Mouse (Mus musculus) B cell, adult (primary cell): ENCODE measurements around the gene Cbr2. TPM values are rescaled to one million over a fixed set of nuclear protein-coding genes. Genes with fewer than 3 reads are reported as not detected.

Experiments used
- total RNA-seq: library from RNA; stranded (reverse); gene quantifications from 4 replicates; pipeline ENCODE4 v1.2.4, GENCODE M21; 2023; ENCODE audit not compliant: inconsistent age

Cbr2 gene
- total RNA-seq, result not detected in 4 replicates

DNA sequence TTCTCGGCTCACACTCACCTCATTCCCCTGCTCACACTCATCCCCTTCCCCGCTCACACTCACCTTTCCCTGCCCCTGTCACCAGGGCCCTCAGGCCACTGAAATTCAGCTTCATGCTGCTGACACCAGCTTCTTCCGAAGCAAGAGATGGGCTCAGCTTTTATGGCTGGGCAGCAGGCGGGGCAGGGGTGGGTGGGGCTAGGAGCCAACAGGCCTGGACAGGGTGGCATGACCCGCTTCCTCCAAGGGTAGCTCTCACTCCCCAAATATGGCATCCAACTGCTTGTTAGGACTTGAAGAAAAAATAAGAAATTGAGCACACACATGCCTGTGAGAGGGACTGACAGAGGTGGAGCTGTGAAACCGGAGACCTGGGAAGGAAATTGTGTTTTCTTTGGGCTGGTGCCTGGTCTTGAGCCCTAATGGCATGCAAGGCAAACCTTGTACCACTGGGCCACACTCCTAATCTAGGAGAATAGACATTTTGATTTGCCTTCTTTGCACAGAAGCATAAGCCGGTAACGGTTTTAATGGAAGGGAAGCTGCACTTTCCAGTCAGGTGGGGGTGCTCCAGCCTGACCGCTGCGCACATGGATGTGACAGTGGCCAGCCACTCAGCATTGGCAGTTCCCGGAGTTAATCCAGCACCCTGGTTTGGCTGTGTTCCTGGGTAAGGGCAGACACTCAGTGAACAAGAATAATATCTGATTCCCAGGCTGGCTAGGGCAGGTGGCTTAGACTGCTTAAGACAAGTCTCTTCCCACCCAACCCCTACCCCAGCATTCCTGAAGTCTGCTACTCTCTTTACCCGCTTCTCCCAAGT is at the start of gene Cbr2:
Gene Cbr2, minus strand, starts transcription at position 257 of the 823 bp plus-strand sequence.

DNA sequence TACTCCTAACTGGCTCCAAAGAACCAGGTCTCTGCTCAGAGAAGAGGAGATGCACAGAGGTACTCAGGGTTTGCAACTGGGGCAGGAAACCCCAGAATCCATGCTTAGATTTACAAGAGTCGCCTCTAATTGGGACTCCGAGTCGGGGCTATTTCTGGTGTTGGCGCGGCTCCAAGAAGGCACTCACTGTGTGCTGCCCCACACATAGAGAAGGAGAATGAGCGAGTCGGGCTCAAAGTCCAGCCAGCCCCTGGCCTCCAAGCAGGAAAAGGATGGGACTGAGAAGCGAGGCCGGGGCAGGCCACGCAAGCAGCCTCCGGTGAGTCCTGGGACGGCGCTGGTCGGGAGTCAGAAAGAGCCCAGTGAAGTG is 30.7 kb upstream of the Cbr2 start, which contains the start of gene Hmga1b:
Gene Hmga1b, plus strand, starts transcription at position 123 of the 370 bp plus-strand sequence.

DNA sequence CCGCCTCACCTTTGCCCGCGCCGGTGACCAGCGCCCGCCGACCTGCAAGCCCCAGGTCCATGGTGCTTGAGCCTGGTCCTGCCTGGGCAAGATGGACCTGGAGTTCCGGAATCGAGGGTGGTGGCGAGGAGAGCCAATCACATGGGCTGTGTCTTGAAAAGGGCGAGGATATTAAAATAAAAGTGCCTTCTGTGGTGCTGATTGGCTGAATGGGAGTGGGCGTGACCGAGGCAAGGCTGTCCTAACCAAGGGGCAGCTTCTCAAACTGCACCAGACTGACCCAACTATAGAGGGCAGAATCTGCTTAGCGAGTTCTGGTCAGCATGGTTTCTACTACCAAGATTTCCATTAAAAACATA is 4.8 kb downstream of the Cbr2 start, which contains the start of gene Dcxr:
Gene Dcxr, minus strand, starts transcription at position 113 of the 359 bp plus-strand sequence.

DNA sequence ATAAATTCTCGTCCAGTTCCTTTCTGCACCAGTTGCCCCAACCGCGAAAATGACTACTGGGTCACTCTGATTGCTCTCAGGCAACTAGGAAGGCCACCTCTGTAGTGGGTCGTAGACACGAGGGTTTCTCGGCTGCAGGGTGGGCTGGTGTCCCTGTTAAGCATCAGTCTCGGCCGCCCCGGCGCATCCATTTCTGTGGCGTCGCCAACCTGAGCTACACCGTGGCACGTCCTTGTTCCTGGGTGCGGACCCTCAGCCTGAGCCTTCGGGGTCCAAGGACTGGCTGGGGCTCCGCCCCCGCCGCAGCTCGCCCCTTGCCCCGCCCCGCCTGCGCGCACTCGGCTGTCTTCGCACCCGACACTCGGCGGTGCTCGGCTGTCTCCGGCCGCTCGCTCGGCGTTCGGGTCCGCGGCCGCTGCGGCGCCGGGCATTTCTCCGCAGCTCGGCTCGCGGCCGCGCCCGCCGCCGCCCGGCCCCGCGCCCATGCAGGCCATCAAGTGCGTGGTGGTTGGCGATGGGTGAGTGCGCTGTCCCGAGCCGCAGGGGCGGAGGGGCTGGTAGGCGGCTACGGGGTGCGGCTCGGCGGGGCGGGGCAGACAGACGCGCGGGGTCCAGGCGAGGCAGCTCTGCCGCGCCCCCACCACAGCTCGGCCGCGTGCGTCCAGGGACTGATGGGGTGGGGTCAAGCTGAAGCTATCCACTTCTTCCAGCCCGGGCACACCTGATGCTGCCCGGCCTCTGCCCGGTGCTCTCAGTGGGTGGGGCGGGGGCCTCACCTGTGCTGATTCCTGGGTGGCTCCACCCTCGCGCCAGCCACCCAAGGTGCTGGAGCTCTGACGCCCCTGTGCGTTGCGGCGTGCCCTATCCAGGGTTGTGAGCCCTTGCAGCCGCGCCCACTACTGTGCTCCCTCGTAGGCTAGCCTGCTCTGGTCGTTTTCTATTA is 10.5 kb downstream of the Cbr2 start, which contains the start of gene Rac3:
Gene Rac3, plus strand, starts transcription at position 347 of the 943 bp plus-strand sequence.

DNA sequence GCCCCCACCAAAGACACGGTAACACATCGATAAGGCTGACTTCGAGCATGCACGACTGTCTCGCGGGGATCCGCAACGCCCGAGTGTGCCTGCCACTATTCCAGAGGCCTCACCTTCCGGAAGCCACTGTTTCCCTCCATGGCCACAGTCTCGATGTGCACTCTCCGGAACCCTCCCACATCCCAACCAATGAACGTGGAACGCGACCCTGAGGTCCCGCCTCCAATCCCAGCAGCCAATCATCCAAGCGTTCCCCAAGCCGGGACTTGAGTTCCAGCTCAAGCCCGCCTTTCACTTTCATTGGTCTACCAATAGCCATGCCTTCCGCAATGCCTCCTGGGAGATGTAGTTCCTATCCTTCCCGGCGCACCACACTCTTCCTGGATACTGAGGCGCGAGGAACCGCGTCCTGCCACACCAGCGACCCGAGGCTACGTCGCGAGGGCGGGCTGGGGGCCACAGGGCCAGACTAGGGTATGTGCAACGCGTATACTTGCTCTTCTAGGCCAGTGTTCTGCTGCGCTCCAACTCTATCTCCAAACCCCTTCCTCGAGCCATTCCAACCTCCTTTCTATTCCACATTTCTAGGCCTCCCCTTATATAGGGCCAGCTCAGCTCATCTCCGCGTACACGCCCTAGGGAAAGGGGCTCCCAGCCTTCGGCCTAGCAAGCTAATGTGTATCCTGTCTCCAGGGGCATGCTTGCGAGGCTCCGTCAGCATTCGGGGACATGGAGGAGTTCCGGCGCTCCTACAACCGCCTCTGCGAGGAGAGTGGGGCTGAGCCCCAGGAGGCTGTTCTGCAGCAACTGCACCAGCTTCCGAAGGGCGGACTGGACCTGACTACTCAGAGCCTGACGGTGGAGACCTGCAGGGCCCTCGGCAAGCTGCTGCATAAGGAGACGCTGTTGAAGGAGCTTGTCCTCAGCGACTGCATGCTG is 18.1 kb downstream of the Cbr2 start, which contains the start of the genes Cenpx and Lrrc45:
Gene Cenpx, minus strand, starts transcription at position 159 of the 939 bp plus-strand sequence.
Gene Lrrc45, plus strand, starts transcription at position 346 of the 939 bp plus-strand sequence.

Other genes with a start within 250 kb of the Cbr2 start
- 32.3 to 43.2 TPM (median 33.4 TPM) in 4 replicates for gene Mrpl12, start 247.5 kb downstream of the Cbr2 start, total RNA-seq
- gene Slc25a10, start 240.3 kb downstream of the Cbr2 start, total RNA-seq, result 10.5 to 14.5 TPM (median 12.3 TPM) in 4 replicates
- not detected in 4 replicates for gene Gcgr, start 201.4 kb downstream of the Cbr2 start, total RNA-seq
- 42.2 to 46.1 TPM (median 43.6 TPM) in 4 replicates for gene Mcrip1, start 182.4 kb downstream of the Cbr2 start, total RNA-seq
- gene Ppp1r27, start 181.0 kb downstream of the Cbr2 start, total RNA-seq, result not detected in 4 replicates
- 141 to 162 TPM (median 155 TPM) in 4 replicates for gene P4hb, start 158.9 kb downstream of the Cbr2 start, total RNA-seq
- gene Arhgdia, start 150.5 kb downstream of the Cbr2 start, total RNA-seq, result 520 to 560 TPM (median 534 TPM) in 4 replicates
- 127 to 143 TPM (median 137 TPM) in 4 replicates for gene Alyref, start 133.7 kb downstream of the Cbr2 start, total RNA-seq
- gene Anapc11, start 133.7 kb downstream of the Cbr2 start, total RNA-seq, result 45.7 to 57.2 TPM (median 47.4 TPM) in 4 replicates
- 1.1 to 3.0 TPM in 2 of 4 replicates, not detected in the others for gene Npb, start 123.6 kb downstream of the Cbr2 start, total RNA-seq
- gene Pcyt2, start 114.2 kb downstream of the Cbr2 start, total RNA-seq, result 96.0 to 113 TPM (median 107 TPM) in 4 replicates
- 114 to 130 TPM (median 118 TPM) in 4 replicates for gene Sirt7, start 106.9 kb downstream of the Cbr2 start, total RNA-seq
- 57.2 to 69.2 TPM (median 65.4 TPM) in 4 replicates for gene Mafg, start 98.5 kb downstream of the Cbr2 start, total RNA-seq
- 0.96 to 1.9 TPM (median 1.0 TPM) in 4 replicates for gene Pycr1, start 88.3 kb downstream of the Cbr2 start, total RNA-seq
- 1.3 to 2.2 TPM in 2 of 4 replicates, not detected in the others for gene Myadml2, start 84.0 kb downstream of the Cbr2 start, total RNA-seq
- gene Notum, start 70.9 kb downstream of the Cbr2 start, total RNA-seq, result not detected in 4 replicates
- 93.0 to 111 TPM (median 107 TPM) in 4 replicates for gene Aspscr1, start 59.1 kb downstream of the Cbr2 start, total RNA-seq
- 31.7 to 39.4 TPM (median 35.3 TPM) in 4 replicates for gene Cenpx, start 18.4 kb downstream of the Cbr2 start, total RNA-seq
- 36.5 to 42.3 TPM (median 40.7 TPM) in 4 replicates for gene Lrrc45, start 18.2 kb downstream of the Cbr2 start, total RNA-seq
- gene Rac3, start 10.6 kb downstream of the Cbr2 start, total RNA-seq, result 0.48 to 2.2 TPM (median 1.6 TPM) in 3 of 4 replicates, not detected in the other
- gene Dcxr, start 4.8 kb downstream of the Cbr2 start, total RNA-seq, result 15.2 to 20.4 TPM (median 17.6 TPM) in 4 replicates
- 35.2 to 44.7 TPM (median 42.3 TPM) in 4 replicates for gene Hmga1b, start 30.7 kb upstream of the Cbr2 start, total RNA-seq
- gene Rfng, start 52.1 kb upstream of the Cbr2 start, total RNA-seq, result 11.6 to 15.4 TPM (median 14.0 TPM) in 4 replicates
- 71.7 to 83.8 TPM (median 79.2 TPM) in 4 replicates for gene Gps1, start 52.2 kb upstream of the Cbr2 start, total RNA-seq
- gene Dus1l, start 64.3 kb upstream of the Cbr2 start, total RNA-seq, result 55.9 to 72.0 TPM (median 62.7 TPM) in 4 replicates
- 104 to 118 TPM (median 109 TPM) in 4 replicates for gene Fasn, start 92.4 kb upstream of the Cbr2 start, total RNA-seq
- gene Ccdc57, start 200.8 kb upstream of the Cbr2 start, total RNA-seq, result 0.58 to 1.8 TPM (median 0.87 TPM) in 4 replicates
- gene Slc16a3, start 216.4 kb upstream of the Cbr2 start, total RNA-seq, result 0.27 to 1.0 TPM (median 0.71 TPM) in 4 replicates